Mouse (Mus musculus) hindbrain, embryonic 13.5 days (tissue): Measurements from ENCODE around the gene Pde4b. TPM values are rescaled to one million over a fixed set of nuclear protein-coding genes. Genes with fewer than 3 reads are reported as not detected.
A peak's percentile ranks its signal among the peaks of the same experiment; 100 is the strongest.

ENCODE experiments used
- ATAC-seq: fragments of 200-750 bp; cut with Nextera tagmentation; 2 replicates; pipeline ENCODE4 v1.8.0; 2017; ENCODE audit warnings: moderate TSS enrichment; ENCODE audit not compliant: low FRiP score
- H3K27ac ChIP-seq: fragments of 300-500 bp; sonication (generic); 2 replicates; pipeline ENCODE4 v1.5.1; 2015; ENCODE audit warnings: inconsistent platforms, mild to moderate bottlenecking, moderate library complexity
- H3K27me3 ChIP-seq: fragments of 300-500 bp; sonication (generic); 2 replicates; pipeline ENCODE4 v1.6.1; 2015; ENCODE audit warnings: mild to moderate bottlenecking, inconsistent platforms
- H3K36me3 ChIP-seq: fragments of 300-500 bp; sonication (generic); 2 replicates; pipeline ENCODE4 v1.6.1; 2015; ENCODE audit warnings: mild to moderate bottlenecking, inconsistent platforms
- H3K4me1 ChIP-seq: fragments of 300-500 bp; sonication (generic); replicated peaks from 2 replicates; pipeline ENCODE4 v1.6.1; 2015; ENCODE audit warnings: inconsistent platforms
- H3K4me2 ChIP-seq: fragments of 300-500 bp; sonication (generic); 2 replicates; pipeline ENCODE4 v1.6.1; 2015; ENCODE audit warnings: inconsistent platforms, mild to moderate bottlenecking, moderate library complexity
- H3K4me3 ChIP-seq: fragments of 300-500 bp; sonication (generic); 2 replicates; pipeline ENCODE4 v1.5.1; 2015; ENCODE audit warnings: mild to moderate bottlenecking, inconsistent platforms
- H3K9ac ChIP-seq: fragments of 300-500 bp; sonication (generic); 2 replicates; pipeline ENCODE4 v1.6.1; 2015; ENCODE audit warnings: mild to moderate bottlenecking, inconsistent platforms
- H3K9me3 ChIP-seq: fragments of 300-500 bp; sonication (generic); 2 replicates; pipeline ENCODE4 v1.6.1; 2016; ENCODE audit warnings: inconsistent platforms
- WGBS: fragments of 180-500 bp; shearing (Covaris S2); methylation state at CpG from one replicate; pipeline ENCODE4 v1.1.7; 2015; 5-methylcytosine and 5-hydroxymethylcytosine counted together
- polyA plus RNA-seq: library from polyadenylated mRNA; unstranded; fragments of >200 nt; fragmentation: Nextera tagmentation; extraction: Ambion mirVana; gene quantifications from 2 replicates; pipeline ENCODE4 v1.2.1, GENCODE M21; 2015

Gene Pde4b
- polyA plus RNA-seq, 1 experiment from 2014 or later: 27.0 TPM

GRCm38 (mm10) chr4:102511511-102511910 is 424.2 kb downstream of the Pde4b start:
- Histone ChIP-seq H3K9me3 (no peaks in the 10 kb centered on the region), H3K4me1 (peaks cover 21% of the 10 kb centered on the region), H3K9ac (peak overlapping the region; percentile 59), H3K4me2 (peak overlapping the region; percentile 46), H3K27ac (peak overlapping the region; percentile 82), H3K4me3 (peak overlapping the region; percentile 14), H3K36me3 (no peaks in the 10 kb centered on the region), H3K27me3 (peaks cover 5% of the 10 kb centered on the region; the same call in 1 of the 2 replicates)
- 0 out of 2 replicates have a peak, but pooled peaks have one; percentile 59 for ATAC-seq
- 13% methylated on average over 11 of the region's 11 CpGs for WGBS

GRCm38 (mm10) chr4:102512940-102513339 is 425.6 kb downstream of the Pde4b start:
- peaks cover 26% of the 10 kb centered on the region for H3K4me1 ChIP-seq
- no peaks in the 10 kb centered on the region for H3K9me3 ChIP-seq
- 82% methylated on average over 7 of the region's 7 CpGs for WGBS
- H3K27ac ChIP-seq: no peak overlapping the region
- ATAC-seq: no peak
- peaks cover 5% of the 10 kb centered on the region; the same call in 1 of the 2 replicates for H3K27me3 ChIP-seq
- no peak overlapping the region for H3K9ac ChIP-seq
- H3K4me3 ChIP-seq: no peak overlapping the region
- H3K36me3 ChIP-seq: no peaks in the 10 kb centered on the region
- H3K4me2 ChIP-seq: no peak overlapping the region

GRCm38 (mm10) chr4:102513514-102513913 is 426.2 kb downstream of the Pde4b start:
- peaks cover 26% of the 10 kb centered on the region for H3K4me1 ChIP-seq
- no peak overlapping the region for H3K4me2 ChIP-seq
- ATAC-seq: no peak
- H3K9ac ChIP-seq: no peak overlapping the region
- no peak overlapping the region for H3K27ac ChIP-seq
- no peaks in the 10 kb centered on the region for H3K36me3 ChIP-seq
- 69% methylated on average over 5 of the region's 5 CpGs for WGBS
- no peak overlapping the region for H3K4me3 ChIP-seq
- H3K27me3 ChIP-seq: peaks cover 5% of the 10 kb centered on the region; the same call in 1 of the 2 replicates
- no peaks in the 10 kb centered on the region for H3K9me3 ChIP-seq

GRCm38 (mm10) chr4:102514972-102515835 is 427.9 kb downstream of the Pde4b start:
- H3K9ac ChIP-seq: no peak overlapping the region
- peaks cover 26% of the 10 kb centered on the region for H3K4me1 ChIP-seq
- no peak for ATAC-seq
- no peak overlapping the region for H3K27ac ChIP-seq
- WGBS: 65% methylated on average over 3 of the region's 3 CpGs
- peaks cover 5% of the 10 kb centered on the region; the same call in 1 of the 2 replicates for H3K27me3 ChIP-seq
- no peak overlapping the region for H3K4me3 ChIP-seq
- H3K9me3 ChIP-seq: no peaks in the 10 kb centered on the region
- no peaks in the 10 kb centered on the region for H3K36me3 ChIP-seq
- H3K4me2 ChIP-seq: no peak overlapping the region

GRCm38 (mm10) chr4:102516395-102516794 is 429.1 kb downstream of the Pde4b start:
- Histone ChIP-seq H3K9me3 (no peaks in the 10 kb centered on the region), H3K27ac (no peak overlapping the region), H3K4me1 (peaks cover 16% of the 10 kb centered on the region), H3K9ac (no peak overlapping the region), H3K4me2 (no peak overlapping the region), H3K4me3 (no peak overlapping the region), H3K36me3 (no peaks in the 10 kb centered on the region), H3K27me3 (peaks cover 5% of the 10 kb centered on the region; the same call in 1 of the 2 replicates)
- no peak for ATAC-seq
- 83% methylated on average over 4 of the region's 4 CpGs for WGBS

GRCm38 (mm10) chr4:102516982-102517630 is 429.8 kb downstream of the Pde4b start:
- H3K4me2 ChIP-seq: no peak overlapping the region
- no peak overlapping the region for H3K27ac ChIP-seq
- ATAC-seq: no peak
- H3K4me1 ChIP-seq: peaks cover 9% of the 10 kb centered on the region; the same call in 1 of the 2 replicates
- 76% methylated on average over 7 of the region's 7 CpGs for WGBS
- H3K4me3 ChIP-seq: no peak overlapping the region
- peaks cover 5% of the 10 kb centered on the region; the same call in 1 of the 2 replicates for H3K27me3 ChIP-seq
- no peaks in the 10 kb centered on the region for H3K36me3 ChIP-seq
- H3K9me3 ChIP-seq: no peaks in the 10 kb centered on the region
- no peak overlapping the region for H3K9ac ChIP-seq

- Histone ChIP-seq H3K27me3 (peaks cover 5% of the 10 kb centered on the region; the same call in 1 of the 2 replicates), H3K9me3 (no peaks in the 10 kb centered on the region), H3K4me1 (0 out of 2 replicates have a peak, but pooled peaks cover 6% of the 10 kb centered on the region), H3K9ac (no peak overlapping the region), H3K4me2 (no peak overlapping the region), H3K4me3 (no peak overlapping the region), H3K36me3 (no peaks in the 10 kb centered on the region), H3K27ac (no peak overlapping the region)
- ATAC-seq: no peak
- 74% methylated on average over 2 of the region's 2 CpGs for WGBS
Measured at GRCm38 (mm10) chr4:102517653-102518052, 430.3 kb downstream of the Pde4b start.

- no peak for ATAC-seq
- no peak overlapping the region for H3K4me2 ChIP-seq
- H3K9me3 ChIP-seq: no peaks in the 10 kb centered on the region
- 0 out of 2 replicates have a peak, but pooled peaks cover 6% of the 10 kb centered on the region for H3K4me1 ChIP-seq
- H3K36me3 ChIP-seq: no peaks in the 10 kb centered on the region
- H3K9ac ChIP-seq: no peak overlapping the region
- 93% methylated on average over 2 of the region's 2 CpGs for WGBS
- no peak overlapping the region for H3K27ac ChIP-seq
- no peak overlapping the region for H3K4me3 ChIP-seq
- peaks cover 5% of the 10 kb centered on the region; the same call in 1 of the 2 replicates for H3K27me3 ChIP-seq
Measured at GRCm38 (mm10) chr4:102518341-102518740, 431.0 kb downstream of the Pde4b start.

GRCm38 (mm10) chr4:102520669-102521261 is 433.4 kb downstream of the Pde4b start:
- Histone ChIP-seq H3K9ac (no peak overlapping the region), H3K27me3 (no peaks in the 10 kb centered on the region), H3K9me3 (no peaks in the 10 kb centered on the region), H3K36me3 (no peaks in the 10 kb centered on the region), H3K27ac (no peak overlapping the region), H3K4me3 (no peak overlapping the region), H3K4me2 (no peak overlapping the region), H3K4me1 (0 out of 2 replicates have a peak, but pooled peaks cover 6% of the 10 kb centered on the region)
- ATAC-seq: no peak
- WGBS: 55% methylated on average over 8 of the region's 8 CpGs

- no peak for ATAC-seq
- H3K27ac ChIP-seq: no peak overlapping the region
- 0 out of 2 replicates have a peak, but pooled peaks cover 6% of the 10 kb centered on the region for H3K4me1 ChIP-seq
- no peaks in the 10 kb centered on the region for H3K36me3 ChIP-seq
- no peaks in the 10 kb centered on the region for H3K9me3 ChIP-seq
- H3K4me2 ChIP-seq: no peak overlapping the region
- H3K9ac ChIP-seq: no peak overlapping the region
- H3K4me3 ChIP-seq: no peak overlapping the region
- no peaks in the 10 kb centered on the region for H3K27me3 ChIP-seq
- WGBS: 75% methylated on average over 6 of the region's 6 CpGs
Measured at GRCm38 (mm10) chr4:102521434-102521833, 434.1 kb downstream of the Pde4b start.

- Histone ChIP-seq H3K9me3 (no peaks in the 10 kb centered on the region), H3K9ac (no peak overlapping the region), H3K4me1 (peaks cover 7% of the 10 kb centered on the region), H3K4me3 (no peak overlapping the region), H3K36me3 (no peaks in the 10 kb centered on the region), H3K27ac (no peak overlapping the region), H3K27me3 (no peaks in the 10 kb centered on the region), H3K4me2 (no peak overlapping the region)
- no peak for ATAC-seq
- 76% methylated on average over 7 of the region's 7 CpGs for WGBS
Measured at GRCm38 (mm10) chr4:102527361-102527760, 440.0 kb downstream of the Pde4b start.

GRCm38 (mm10) chr4:102530797-102531196 is 443.5 kb downstream of the Pde4b start:
- H3K9me3 ChIP-seq: no peaks in the 10 kb centered on the region
- H3K4me2 ChIP-seq: no peak overlapping the region
- no peaks in the 10 kb centered on the region for H3K36me3 ChIP-seq
- 94% methylated on average over 4 of the region's 4 CpGs for WGBS
- H3K27me3 ChIP-seq: no peaks in the 10 kb centered on the region
- no peak overlapping the region for H3K27ac ChIP-seq
- peaks cover 16% of the 10 kb centered on the region for H3K4me1 ChIP-seq
- ATAC-seq: no peak
- H3K9ac ChIP-seq: no peak overlapping the region
- no peak overlapping the region for H3K4me3 ChIP-seq
